Mouse (Mus musculus) liver, adult 2 months (tissue): ENCODE data around the gene Glrp1.

Source experiments
- CTCF ChIP-seq: fragments of 200-500 bp; IDR thresholded peaks from 2 replicates; pipeline ENCODE4 v1.5.1; 2011; ENCODE audit warnings: low read depth, low read length, control low read depth
- POLR2A ChIP-seq: fragments of 200-500 bp; IDR thresholded peaks from 2 replicates; pipeline ENCODE4 v1.6.1; 2011; ENCODE audit warnings: low read length, control low read depth; ENCODE audit not compliant: insufficient read depth; ENCODE audit errors: extremely low read depth

GRCm38 (mm10) chr1:88506412-88506811, 3.5 kb downstream of the Glrp1 start:
- TF ChIP-seq POLR2A (no peak), CTCF (no peak)
